Mouse (Mus musculus): Measurements from ENCODE around the gene Oprl1.
A peak's percentile ranks its signal among the peaks of the same experiment; 100 is the strongest.

Oprl1 gene

GRCm38 (mm10) chr2:181714903-181715326, at the start of gene Oprl1:
Gene Oprl1 (plus strand): TSS chr2:181715016.
- DNase-seq (ENCODE audit: low read depth) = no peak

- no peak for DNase-seq (ENCODE audit: low read depth)
Observed at GRCm38 (mm10) chr2:181670285-181670912, 44.4 kb upstream of the Oprl1 start.

- DNase-seq (ENCODE audit: low read depth) = no peak
Observed at GRCm38 (mm10) chr2:181670913-181671311, 43.9 kb upstream of the Oprl1 start.

- DNase-seq (ENCODE audit: low read depth) = no peak
Observed at GRCm38 (mm10) chr2:181671326-181671725, 43.5 kb upstream of the Oprl1 start, which contains the start of gene Sox18. Gene Sox18 (minus strand): TSS chr2:181671640.

- DNase-seq (ENCODE audit: low read depth) = no peak
Observed at GRCm38 (mm10) chr2:181671984-181672383, 42.8 kb upstream of the Oprl1 start.

- DNase-seq (ENCODE audit: low read depth) = no peak
Observed at GRCm38 (mm10) chr2:181673501-181673900, 41.3 kb upstream of the Oprl1 start.

- no peak for DNase-seq (ENCODE audit: low read depth)
Observed at GRCm38 (mm10) chr2:181674934-181675333, 39.9 kb upstream of the Oprl1 start.

GRCm38 (mm10) chr2:181675454-181675853, 39.4 kb upstream of the Oprl1 start:
- DNase-seq (ENCODE audit: low read depth) = peak; percentile 43

- DNase-seq (ENCODE audit: low read depth) = no peak
Observed at GRCm38 (mm10) chr2:181676424-181676823, 38.4 kb upstream of the Oprl1 start.

- DNase-seq (ENCODE audit: low read depth) = no peak
Observed at GRCm38 (mm10) chr2:181677096-181677754, 37.6 kb upstream of the Oprl1 start.

GRCm38 (mm10) chr2:181677755-181678098, 37.1 kb upstream of the Oprl1 start:
- no peak for DNase-seq (ENCODE audit: low read depth)

- DNase-seq (ENCODE audit: low read depth) = peak; percentile 70
Observed at GRCm38 (mm10) chr2:181678780-181679179, 36.0 kb upstream of the Oprl1 start.

- no peak for DNase-seq (ENCODE audit: low read depth)
Observed at GRCm38 (mm10) chr2:181679951-181680715, 34.7 kb upstream of the Oprl1 start, which contains the start of gene Tcea2. Gene Tcea2 (plus strand): TSS chr2:181680310.

- DNase-seq (ENCODE audit: low read depth) = no peak
Observed at GRCm38 (mm10) chr2:181680716-181681117, 34.1 kb upstream of the Oprl1 start.

GRCm38 (mm10) chr2:181681978-181682377, 32.8 kb upstream of the Oprl1 start:
- no peak for DNase-seq (ENCODE audit: low read depth)

- DNase-seq (ENCODE audit: low read depth) = no peak
Observed at GRCm38 (mm10) chr2:181683381-181683780, 31.4 kb upstream of the Oprl1 start.

- DNase-seq (ENCODE audit: low read depth) = no peak
Observed at GRCm38 (mm10) chr2:181684713-181685112, 30.1 kb upstream of the Oprl1 start.

- no peak for DNase-seq (ENCODE audit: low read depth)
Observed at GRCm38 (mm10) chr2:181685686-181686085, 29.1 kb upstream of the Oprl1 start.

- DNase-seq (ENCODE audit: low read depth) = no peak
Observed at GRCm38 (mm10) chr2:181687586-181687985, 27.2 kb upstream of the Oprl1 start.

GRCm38 (mm10) chr2:181689466-181690160, 25.2 kb upstream of the Oprl1 start:
- DNase-seq (ENCODE audit: low read depth) = no peak

GRCm38 (mm10) chr2:181691083-181691482, 23.7 kb upstream of the Oprl1 start:
- no peak for DNase-seq (ENCODE audit: low read depth)

- no peak for DNase-seq (ENCODE audit: low read depth)
Observed at GRCm38 (mm10) chr2:181691571-181691970, 23.2 kb upstream of the Oprl1 start.

Data from fibroblast of lung, adult 2 months (primary cell).